Mouse (Mus musculus): Measurements from ENCODE around the gene Myh7b.

Gene Myh7b

DNA sequence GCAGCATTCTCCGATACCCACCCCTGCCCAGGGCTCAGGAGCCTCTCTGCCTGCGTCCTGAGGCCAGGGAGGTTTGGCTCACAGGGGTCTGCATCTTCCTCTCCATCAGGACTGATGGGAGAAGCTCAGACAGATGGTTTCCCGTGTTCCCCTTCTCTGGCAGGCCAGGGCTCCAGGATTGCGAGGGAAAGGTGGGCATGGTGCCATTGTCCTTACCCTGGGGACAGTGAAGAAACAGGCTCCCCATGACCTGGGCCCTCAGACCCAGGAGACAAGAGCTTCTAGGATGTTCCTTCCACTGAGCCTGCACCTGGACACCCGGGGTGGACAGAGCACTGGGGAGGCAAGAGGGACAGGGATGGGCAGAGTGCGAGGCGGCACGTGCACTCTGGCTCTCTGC, 23.6 kb downstream of the Myh7b start:
- no peak for DNase-seq (ENCODE audit: low read depth, low spot score)

DNA sequence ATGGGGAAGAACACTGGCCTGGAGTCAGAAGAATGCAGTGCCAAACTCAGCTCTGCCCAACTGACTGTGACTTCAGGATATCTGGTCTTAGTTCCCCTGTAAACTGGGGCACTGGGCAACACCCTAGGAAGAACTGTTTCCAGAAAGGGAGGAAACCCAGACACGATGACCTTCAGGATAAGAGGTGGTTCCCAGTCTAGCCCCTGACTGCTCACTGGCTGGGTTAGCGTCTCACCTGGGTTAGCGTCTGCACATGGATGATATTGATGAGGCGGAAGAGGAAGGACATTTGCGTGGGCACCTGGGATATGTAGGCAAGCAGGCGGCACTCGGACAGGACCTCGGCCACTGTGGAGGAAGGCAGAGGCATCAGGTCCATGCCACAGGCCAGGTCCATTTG, 24.9 kb downstream of the Myh7b start:
- DNase-seq (ENCODE audit: low read depth, low spot score) = no peak

DNA sequence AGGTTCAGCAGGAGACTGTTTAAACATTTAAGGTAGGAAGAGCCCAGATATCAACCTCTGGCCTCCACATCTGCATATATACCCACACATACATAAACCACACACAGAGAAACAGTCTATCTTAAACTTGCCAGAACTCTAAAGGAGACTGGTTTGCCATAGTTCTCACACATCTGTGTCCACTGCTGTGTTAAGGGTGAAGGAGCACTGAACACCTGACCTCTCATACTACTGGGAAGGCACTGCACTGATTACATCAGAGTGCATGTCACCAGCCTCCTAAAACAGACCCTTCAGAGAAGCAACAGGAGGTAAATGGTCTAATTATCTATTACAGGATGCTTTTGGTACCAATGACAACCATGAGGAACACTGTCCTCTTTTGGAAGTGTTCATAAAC, 25.9 kb downstream of the Myh7b start:
- DNase-seq (ENCODE audit: low read depth, low spot score) = no peak

DNA sequence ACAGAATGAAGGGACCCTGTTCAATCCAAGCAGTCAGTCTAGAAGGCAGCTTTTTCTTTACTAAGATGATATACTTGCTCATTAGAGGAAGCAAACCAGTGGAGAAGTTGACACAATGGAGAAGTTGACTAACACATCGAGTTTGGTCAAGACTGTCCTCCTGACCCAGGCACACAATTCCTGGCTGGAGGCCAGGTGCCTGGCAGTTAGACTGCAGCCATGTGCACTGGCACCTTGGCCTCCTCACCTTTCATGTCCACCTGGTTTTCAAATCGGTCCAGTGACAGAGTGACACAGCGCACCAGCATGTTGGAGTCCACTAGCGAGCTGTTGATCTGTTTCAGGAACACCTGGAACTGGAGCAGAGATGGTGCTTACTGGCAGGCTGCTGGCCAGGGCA, 26.4 kb downstream of the Myh7b start:
- DNase-seq (ENCODE audit: low read depth, low spot score) = no peak

DNA sequence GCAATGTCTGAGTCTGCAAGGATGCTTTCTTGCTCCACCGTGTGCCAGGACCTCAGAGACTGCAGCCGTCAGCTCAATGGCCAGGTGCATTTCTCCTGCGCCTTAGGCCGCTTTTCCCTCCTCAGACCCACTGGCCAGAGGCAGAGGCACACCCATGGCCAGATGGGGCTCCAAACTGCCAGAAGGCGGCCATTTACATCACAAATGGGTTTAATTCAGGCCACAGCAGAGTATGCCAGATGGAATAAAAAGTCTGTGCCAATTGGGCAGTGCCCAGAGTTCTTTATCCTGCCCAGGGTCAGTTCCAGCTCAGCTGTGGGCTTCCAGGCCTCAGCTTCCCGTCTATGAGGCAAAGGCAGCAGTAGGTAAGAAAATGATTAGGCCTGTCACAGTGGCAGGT, 29.6 kb downstream of the Myh7b start:
- peak; percentile 25 for DNase-seq (ENCODE audit: low read depth, low spot score)

DNA sequence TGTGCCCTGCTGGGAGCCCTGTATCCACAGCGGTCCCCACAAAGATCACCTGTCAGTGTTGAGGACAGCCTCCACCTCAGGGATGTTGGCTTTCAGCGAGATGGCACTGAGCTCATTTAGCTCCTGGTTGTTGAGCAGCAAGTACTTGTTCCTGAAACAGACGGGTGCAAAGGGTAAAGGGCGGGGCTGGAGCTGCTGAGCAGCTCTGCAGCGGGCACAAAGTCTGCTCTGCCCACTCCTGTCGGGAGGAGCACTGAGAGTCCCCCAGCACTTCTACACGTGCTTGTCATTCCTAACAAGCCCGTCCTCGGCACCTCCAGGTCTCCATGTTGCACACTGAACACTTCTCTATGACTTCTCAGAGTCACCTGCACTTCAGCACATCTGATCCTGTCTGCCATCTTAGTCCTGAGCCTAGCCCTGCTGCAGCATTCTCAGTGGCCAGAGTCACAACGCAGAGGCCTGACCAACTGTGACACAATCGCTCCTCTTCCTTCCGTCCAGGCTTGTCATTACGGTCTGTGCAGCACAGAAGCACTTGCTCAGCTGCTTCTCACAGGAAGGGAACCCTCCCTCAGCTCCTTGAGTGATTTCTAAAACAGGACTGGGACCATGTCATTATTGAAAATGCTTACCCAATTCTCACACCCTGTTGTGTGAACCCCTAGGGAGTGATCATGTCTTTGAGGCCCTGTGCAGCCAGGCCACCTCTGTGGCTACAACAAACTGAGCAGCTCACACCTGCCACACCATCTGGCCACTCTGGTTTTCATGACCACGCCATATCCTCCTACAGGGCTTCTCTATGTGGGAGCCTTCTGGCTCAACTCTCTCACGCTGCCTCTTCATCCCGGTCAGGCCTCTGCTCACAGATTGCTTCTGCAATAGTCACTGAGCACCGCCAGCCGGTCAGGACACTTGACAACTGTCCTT, 30.8 kb downstream of the Myh7b start:
- DNase-seq (ENCODE audit: low read depth, low spot score) = no peak

DNA sequence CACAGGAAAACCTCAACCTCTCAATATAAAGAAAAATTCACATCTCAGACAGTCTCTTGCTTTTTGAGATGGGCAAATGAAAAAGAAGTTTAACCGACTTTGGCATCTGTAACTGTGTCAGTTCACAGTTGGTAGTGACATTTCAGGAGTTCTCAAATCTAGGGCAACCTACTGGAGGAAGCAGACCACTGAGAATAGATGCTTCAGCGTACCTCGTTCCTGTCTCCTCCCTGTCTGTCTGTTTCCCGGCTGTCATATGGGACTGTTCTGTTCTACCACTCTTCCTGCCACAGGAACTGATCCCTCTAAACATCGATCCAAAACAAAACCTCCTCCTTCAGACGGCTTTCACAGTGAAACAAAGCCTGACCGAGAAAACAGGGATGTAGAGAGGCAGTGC, 34.7 kb downstream of the Myh7b start:
- DNase-seq (ENCODE audit: low read depth, low spot score) = no peak

DNA sequence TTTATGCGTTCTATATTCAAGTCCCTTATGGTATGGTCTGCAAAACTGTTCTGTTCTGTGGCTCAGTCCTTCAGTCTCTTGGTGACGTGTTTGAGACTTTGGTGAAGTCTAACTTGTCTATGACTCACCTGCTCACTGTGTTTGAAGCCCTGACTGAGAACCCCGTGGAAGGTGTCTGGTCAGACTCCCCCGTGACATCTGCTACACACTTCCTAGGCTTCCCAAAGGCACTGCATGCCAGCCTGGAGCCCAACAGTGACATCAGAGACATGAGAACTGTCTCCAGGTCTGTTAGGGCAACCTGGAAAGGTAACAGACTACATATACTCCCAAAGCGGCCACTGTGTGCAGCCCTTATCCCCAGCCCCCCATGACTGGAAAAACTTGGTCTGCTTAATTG, 41.6 kb downstream of the Myh7b start:
- no peak for DNase-seq (ENCODE audit: low read depth, low spot score)

DNA sequence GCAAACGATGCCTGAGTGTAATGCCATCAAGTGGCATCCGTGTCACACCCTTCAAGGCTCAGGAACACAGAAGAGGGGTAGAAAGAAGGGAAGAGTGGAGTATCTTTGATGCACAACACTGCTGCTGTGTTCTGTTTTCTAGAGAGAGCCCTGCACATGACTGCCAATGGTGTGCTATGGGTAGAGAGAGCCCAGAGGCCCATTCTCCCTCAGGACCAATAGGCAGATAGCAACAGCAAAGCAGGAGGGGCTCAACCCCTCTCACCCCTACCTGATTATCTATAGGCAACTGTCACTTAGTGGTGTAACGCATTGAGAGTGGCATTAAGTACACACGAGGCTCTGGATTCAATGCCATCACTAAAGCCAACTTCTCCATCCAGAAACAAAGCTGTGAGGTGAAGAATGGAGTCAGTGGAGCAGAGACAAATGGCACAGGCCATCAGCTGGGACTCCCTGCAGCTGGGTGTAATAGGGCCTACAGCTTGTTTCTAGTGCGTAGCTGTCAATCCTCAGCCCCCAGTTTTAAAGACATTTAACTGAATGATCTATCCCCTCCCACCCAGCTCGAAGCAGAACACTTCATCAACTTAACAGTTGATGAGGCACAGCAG, 44.9 kb downstream of the Myh7b start:
- no peak for DNase-seq (ENCODE audit: low read depth, low spot score)

DNA sequence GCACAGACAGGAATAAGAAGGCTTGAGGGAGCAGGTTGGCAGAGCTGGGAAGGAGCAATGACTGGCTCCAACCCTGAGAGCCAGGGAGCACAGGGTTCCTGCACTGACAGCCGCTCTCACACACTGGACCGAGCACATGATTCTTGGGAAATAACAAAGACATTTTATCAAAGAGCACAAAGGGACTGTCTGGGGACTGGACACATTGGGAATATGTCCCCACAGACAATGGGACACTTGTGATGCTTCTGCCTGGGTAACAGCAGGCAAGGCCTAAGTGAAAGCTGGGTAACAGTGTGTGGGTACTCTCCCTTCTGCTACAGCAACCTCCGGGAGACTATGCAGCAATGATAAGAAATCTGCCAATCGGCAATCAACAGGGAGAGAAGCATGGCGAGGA, 51.4 kb downstream of the Myh7b start:
- no peak for DNase-seq (ENCODE audit: low read depth, low spot score)

DNA sequence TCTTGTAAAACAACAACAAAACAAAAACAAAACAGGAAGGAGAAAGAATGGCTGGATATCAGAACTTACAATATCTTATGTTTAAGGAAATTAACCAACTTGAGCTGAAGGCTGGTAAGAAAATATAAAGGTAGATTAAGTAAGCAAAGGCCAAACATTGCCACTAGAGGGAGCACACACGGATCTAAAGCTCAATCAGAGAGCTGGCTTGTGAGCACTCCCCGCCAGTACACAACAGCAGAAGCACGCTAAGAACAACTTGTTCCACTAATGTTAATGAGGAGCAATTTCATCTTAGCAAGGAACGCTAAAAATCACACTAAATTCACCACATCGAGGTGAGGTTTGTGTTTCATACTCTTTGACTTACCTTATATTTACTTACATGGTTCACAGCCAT, 52.1 kb downstream of the Myh7b start:
- peak; percentile 42 for DNase-seq (ENCODE audit: low read depth, low spot score)

DNA sequence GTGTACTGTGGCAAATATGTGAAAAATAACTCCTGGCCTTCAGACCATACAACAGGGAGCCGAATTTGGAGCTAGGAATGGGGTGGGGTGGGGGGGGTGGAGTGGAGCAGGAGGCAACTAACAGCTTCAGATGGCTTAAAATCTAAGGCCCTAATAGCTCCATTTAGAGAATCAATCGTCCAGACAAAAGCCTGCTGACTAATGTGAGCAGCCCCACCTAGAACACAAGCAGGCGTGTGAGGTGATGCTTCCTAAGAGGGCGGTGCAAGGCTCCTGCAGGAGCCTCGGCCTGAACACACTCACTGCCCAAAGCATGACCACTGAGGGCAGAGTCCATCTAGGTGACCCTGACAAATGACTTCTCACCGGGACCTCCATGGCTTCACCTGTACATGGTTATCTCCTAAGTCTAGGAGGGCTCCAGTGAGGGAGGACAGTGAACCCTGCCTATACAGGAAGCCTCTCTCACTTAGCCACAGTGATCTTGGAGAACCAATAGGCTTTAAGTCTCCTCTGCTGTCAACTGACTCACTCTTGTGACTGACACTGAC, 53.0 kb downstream of the Myh7b start:
- DNase-seq (ENCODE audit: low read depth, low spot score) = no peak

DNA sequence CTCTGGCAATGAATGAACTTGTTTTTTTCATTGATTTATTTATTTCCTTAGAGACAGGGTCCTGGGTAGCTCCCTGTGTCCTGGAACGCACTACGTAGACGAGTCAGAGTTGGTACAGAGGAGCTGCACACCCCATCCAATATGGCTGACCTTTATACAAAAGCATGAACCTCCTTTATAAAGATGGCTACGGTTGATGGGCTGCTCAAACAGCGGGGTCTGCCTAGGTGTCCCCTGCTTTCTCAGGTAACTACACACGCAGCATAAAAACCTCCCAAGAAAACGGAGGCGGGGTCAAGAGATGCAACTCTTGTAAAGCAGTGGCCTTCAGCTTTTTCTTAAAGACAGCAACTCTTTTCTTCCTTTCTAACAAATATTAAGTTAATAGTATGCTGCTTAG, 56.9 kb downstream of the Myh7b start:
- DNase-seq (ENCODE audit: low read depth, low spot score) = no peak

DNA sequence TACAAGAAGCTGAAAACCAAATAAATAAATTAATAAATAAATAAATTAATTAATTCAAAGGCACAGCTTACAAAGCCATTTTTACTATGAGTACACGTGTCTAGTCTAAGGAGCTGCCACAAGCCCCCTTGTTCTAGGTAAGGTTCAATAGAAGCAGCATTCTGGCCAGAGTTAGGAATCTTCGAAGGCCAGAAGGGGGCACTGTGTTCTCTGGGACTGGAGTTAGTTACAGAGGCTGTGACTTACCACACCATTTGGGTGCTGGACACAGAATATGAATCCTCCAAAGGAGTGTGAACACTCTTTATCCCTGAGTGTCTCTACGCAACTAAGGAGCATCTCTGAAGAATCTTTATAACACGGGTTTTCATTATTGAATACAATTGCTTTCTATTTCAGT, 57.4 kb downstream of the Myh7b start:
- DNase-seq (ENCODE audit: low read depth, low spot score) = no peak

DNA sequence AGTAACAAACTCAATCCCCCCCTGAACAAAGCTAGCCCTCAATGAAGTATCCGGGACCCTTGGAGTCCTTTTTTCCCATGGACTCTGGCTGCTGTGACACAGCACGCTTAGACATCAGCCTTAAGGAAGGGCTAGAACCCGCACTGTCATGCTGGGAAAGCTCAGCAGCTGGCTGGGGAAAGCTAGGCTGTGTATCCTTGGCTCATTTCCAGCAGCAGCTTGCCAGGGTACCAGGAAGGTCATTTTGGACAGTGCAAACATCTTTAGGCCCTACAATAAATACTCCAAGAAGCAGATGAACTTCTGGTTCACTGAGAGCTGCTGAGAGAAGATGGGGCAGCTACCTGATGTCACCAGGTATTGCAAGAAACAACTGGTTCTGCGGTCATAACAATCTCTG, 60.2 kb downstream of the Myh7b start:
- DNase-seq (ENCODE audit: low read depth, low spot score) = no peak

DNA sequence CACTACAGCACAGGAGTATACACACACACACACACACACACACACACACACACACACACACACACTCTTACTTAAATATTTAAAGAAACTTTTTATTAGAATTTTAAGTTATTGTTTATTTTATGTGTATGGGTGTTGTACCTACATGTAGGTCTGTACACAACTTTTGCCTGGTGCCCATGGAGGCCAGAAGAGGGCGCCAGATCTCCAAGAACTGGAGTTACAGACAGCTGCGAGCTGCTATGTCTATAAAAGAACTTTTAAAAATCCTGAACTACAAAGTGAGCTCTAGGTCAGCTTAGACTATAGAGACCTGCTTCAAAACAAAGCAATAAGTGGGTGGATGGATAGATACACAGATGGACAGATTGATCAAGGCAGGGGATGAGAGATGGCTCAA, 62.5 kb downstream of the Myh7b start:
- no peak for DNase-seq (ENCODE audit: low read depth, low spot score)

DNA sequence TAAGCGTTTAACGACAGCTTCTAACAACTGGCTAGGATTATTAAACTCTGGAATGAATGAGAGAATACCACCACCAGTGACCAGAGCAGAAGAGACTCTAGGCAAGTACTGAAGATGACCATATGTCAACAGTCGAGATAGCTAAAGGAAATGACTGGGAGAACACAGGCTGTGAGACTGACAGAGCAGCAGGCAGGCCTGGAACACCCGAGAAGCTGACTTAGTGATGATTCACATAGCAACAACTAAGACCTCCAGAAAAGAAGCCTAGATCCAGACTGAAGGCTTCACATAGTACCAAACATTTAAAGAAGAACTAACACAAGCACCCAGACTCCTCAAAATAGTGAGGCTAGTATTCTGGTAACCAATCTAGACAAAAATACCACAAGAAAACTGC, 64.1 kb downstream of the Myh7b start:
- DNase-seq (ENCODE audit: low read depth, low spot score) = no peak

DNA sequence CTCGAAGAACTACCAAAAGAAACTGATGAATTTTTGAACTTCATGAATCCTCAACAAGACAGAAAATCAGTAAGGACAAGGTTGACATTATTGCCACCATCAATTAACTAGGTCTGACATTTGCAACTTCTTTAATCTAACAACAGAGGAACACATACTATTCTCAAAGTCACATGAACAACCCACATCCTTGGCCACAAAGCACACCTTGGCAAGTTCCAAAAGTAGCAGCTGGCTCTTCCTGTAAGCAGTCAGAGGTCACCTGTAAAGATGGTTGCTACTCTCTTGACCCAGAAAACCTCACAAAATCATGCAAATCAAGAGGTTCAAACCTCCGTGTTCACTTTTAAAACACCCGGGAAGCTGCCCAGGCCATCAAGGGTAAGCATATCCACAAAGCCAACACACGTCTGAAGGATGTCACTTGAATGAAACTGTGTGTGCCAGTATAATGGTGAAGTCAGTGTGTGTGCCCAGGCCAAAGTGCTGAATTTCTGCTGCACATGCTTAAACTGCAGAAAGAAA, 68.6 kb downstream of the Myh7b start:
- DNase-seq (ENCODE audit: low read depth, low spot score) = no peak

DNA sequence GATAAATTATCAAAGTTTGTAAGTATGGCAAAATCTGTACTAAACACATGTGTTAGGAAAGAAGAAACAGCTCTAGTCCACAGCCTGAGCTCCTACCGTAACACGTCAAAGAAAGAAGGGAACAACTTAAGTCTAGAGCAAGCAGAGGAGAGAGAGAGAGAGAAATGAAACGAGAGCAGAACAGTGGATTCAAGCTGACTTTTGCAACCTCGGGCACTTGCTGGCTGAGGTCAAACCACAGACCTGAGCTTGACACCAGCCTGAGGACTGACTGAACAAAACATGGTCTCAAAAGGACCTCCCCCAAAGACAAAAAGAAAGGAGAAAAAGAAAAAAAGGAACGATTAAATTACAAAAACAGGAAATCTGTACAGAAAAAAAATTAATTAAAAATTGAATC, 69.6 kb downstream of the Myh7b start:
- DNase-seq (ENCODE audit: low read depth, low spot score) = no peak

DNA sequence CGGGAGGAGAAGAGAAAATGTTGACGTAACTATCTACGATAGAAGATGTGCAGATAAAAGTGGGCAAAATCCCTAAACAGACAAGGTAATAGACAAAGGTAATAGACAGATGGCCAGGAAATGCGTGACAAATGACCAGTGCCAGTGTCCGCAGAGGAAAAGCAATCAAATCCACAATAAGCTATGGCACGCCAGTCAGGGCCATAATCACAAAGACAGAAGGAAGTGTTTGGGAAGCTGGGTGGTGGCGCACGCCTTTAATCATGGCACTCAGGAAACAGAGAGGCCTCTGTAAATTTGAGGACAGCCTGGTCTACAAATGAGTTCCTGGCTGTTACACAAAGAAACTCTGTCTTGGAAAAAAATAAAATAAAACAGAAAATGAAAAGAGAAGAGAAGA, 70.2 kb downstream of the Myh7b start:
- no peak for DNase-seq (ENCODE audit: low read depth, low spot score)

DNA sequence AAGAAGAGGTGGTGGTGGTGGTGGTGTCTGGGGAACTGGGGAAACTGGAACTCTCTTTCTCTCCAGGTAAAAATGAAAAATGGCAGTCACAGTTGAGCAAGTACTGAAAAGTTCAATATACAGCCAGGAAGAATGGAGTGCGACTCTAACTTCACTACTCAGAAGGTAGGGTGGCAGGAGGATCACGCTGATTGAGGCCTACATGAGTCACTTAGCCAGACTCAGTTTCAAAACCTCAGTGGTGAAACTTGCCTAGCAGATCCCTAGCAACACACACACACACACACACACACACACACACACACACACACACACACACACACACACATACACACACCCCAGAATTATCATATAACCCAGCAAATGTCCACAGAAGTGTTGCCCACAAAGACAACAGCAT, 70.9 kb downstream of the Myh7b start:
- DNase-seq (ENCODE audit: low read depth, low spot score) = no peak

DNA sequence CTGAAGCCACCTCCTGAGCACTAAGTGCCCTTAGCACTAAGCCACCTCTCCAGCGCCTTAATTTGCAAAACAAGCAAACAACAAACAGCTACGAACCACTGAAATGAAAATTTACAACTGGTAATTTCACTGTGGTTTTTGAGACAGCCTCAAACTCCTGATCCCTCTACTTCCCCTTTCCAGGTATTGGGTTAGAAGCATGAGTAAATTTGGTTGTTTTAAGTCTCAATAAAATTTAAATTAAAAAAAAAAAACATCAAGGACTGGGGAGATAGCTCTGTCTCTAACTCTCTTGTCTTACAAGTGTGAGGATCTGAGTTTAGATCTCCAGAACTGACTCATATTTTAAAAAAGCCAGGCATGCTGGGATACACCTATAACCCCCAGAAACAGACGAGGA, 72.1 kb downstream of the Myh7b start:
- DNase-seq (ENCODE audit: low read depth, low spot score) = no peak

DNA sequence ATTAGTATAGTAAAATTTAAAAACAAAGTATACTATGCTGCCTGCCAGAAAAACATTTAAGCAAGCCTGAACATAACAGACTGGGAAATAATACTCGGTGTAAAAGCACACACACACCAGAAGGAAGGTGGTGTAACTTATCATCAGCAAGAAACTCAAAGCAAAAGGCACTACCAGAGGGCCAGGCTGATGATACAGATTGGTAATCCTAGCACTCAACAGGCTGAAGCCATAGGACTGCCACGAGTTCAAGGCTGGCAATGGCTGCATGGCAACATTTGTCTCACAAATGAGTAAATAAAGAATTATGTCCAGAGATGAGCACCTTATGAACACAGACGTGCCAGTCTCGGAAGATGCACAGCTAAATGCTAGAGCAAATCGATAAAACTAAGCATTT, 72.8 kb downstream of the Myh7b start:
- no peak for DNase-seq (ENCODE audit: low read depth, low spot score)

Data from retina, adult 2 months (tissue).